Mouse (Mus musculus) E14TG2a.4 (cell line): Measurements from ENCODE around the gene Pycr2.

Source experiments
- H3K27me3 ChIP-seq: 2 replicates; pipeline ENCODE4 v1.6.1; 2014; ENCODE audit warnings: low read length, control low read depth; ENCODE audit not compliant: insufficient read depth
- H3K36me3 ChIP-seq: 2 replicates; pipeline ENCODE4 v1.6.1; 2014; ENCODE audit warnings: low read length, control low read depth; ENCODE audit not compliant: insufficient read depth
- H3K4me1 ChIP-seq: replicated peaks from 2 replicates; pipeline ENCODE4 v1.6.1; 2014; ENCODE audit warnings: low read depth, low read length, control low read depth
- H3K4me3 ChIP-seq: replicated peaks from 2 replicates; pipeline ENCODE4 v1.5.1; 2014; ENCODE audit warnings: mild to moderate bottlenecking, low read length
- H3K9me3 ChIP-seq: 2 replicates; pipeline ENCODE4 v1.6.1; 2014; ENCODE audit warnings: low read length, control low read depth
- CTCF ChIP-seq: conservative IDR thresholded peaks from 2 replicates; pipeline ENCODE4 v1.5.1; 2014; ENCODE audit warnings: low read length
- NANOG ChIP-seq: IDR thresholded peaks from 2 replicates; pipeline ENCODE4 v1.6.1; 2014; ENCODE audit warnings: borderline replicate concordance, low read length, mixed read lengths
- POU5F1 ChIP-seq: IDR thresholded peaks from 2 replicates; pipeline ENCODE4 v1.6.1; 2014; ENCODE audit warnings: low read length, borderline replicate concordance

Gene Pycr2

GRCm38 (mm10) chr1:180912792-180913191 lies 8.7 kb downstream of the Pycr2 start:
- peaks cover 81% of the 10 kb centered on the region for H3K4me1 ChIP-seq
- no peak for TF ChIP-seq POU5F1
- TF ChIP-seq NANOG: no peak
- TF ChIP-seq CTCF: no peak
- 0 out of 2 replicates have a peak overlapping the region, but pooled peaks have one; percentile 0 for H3K4me3 ChIP-seq
- no peaks in the 10 kb centered on the region for H3K9me3 ChIP-seq
- no peaks in the 10 kb centered on the region; the same call in 1 of the 2 replicates for H3K27me3 ChIP-seq
- peaks cover 16% of the 10 kb centered on the region for H3K36me3 ChIP-seq

DNA sequence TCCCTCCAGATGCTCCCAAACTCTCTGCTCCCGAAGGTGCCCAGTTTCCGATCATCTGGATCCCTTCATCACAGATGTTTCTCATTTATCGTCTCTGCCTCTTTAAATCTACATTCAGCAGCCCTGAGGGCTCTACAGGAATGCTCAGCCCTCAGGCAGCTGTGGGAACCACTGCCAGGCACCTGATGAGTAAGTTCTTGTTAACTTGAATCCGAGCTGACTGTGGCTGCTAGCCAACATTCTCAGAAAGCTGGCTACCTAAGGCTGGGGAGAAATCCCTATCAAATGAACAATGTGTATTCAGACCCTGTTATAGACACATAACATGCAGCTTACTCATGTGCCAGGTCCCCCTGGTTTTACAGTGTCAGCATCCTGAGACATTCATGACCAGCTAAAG lies 9.7 kb downstream of the Pycr2 start:
- H3K4me3 ChIP-seq: no peak overlapping the region
- TF ChIP-seq NANOG: no peak
- TF ChIP-seq CTCF: no peak
- no peak for TF ChIP-seq POU5F1
- peaks cover 6% of the 10 kb centered on the region for H3K36me3 ChIP-seq
- peaks cover 75% of the 10 kb centered on the region for H3K4me1 ChIP-seq
- H3K9me3 ChIP-seq: no peaks in the 10 kb centered on the region
- H3K27me3 ChIP-seq: no peaks in the 10 kb centered on the region; the same call in 1 of the 2 replicates

DNA sequence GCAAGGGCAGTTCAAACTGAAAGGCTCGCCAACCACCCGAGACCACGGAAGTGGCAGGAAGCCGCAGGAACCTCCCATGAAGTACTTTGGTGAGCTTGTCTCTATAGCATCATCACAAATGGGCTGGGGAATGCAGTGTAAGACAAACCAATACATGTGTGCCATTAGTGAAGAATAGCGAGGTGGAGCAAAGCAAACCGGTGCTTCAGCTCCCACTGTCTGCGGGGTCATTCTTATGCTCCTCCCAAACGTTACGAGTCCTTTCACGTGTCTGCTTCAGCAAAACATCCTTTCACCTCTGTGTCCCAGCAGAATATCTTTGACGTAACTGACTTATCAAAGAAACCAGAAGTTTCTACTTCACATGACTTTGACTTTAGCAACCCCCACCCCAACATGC lies 12.3 kb downstream of the Pycr2 start:
- H3K36me3 ChIP-seq: no peaks in the 10 kb centered on the region
- TF ChIP-seq NANOG (no peak), CTCF (no peak), POU5F1 (no peak)
- H3K4me3 ChIP-seq: no peak overlapping the region
- H3K27me3 ChIP-seq: no peaks in the 10 kb centered on the region; the same call in 1 of the 2 replicates
- H3K9me3 ChIP-seq: no peaks in the 10 kb centered on the region
- peaks cover 74% of the 10 kb centered on the region for H3K4me1 ChIP-seq

- no peaks in the 10 kb centered on the region for H3K9me3 ChIP-seq
- H3K27me3 ChIP-seq: no peaks in the 10 kb centered on the region; the same call in 1 of the 2 replicates
- TF ChIP-seq POU5F1 (no peak), CTCF (no peak), NANOG (no peak)
- H3K36me3 ChIP-seq: no peaks in the 10 kb centered on the region
- H3K4me3 ChIP-seq: no peak overlapping the region
- H3K4me1 ChIP-seq: peaks cover 74% of the 10 kb centered on the region
Observed at GRCm38 (mm10) chr1:180917053-180917452, 13.0 kb downstream of the Pycr2 start.

DNA sequence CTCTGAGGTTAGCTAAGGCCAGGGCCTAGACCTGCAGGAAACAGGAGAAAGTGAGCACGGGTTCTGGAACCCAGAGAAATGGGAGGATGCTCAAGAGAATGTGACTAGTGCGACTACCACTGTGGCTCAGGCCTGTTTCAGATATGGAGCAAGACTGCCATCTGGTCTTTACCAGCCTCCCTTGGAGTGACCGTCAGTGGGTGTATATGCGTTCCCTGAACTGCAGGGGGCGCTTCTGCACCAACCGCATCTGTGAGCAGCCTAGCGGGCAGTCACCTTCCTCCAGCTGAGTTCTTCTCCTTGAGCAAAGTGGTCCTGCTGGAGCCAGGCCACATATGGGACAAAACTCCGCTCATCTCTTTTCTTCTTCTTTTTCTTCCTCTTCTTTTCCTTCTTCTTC lies 15.6 kb downstream of the Pycr2 start:
- TF ChIP-seq NANOG (no peak), POU5F1 (no peak), CTCF (peak; percentile 95)
- H3K27me3 ChIP-seq: no peaks in the 10 kb centered on the region; the same call in 1 of the 2 replicates
- peaks cover 75% of the 10 kb centered on the region for H3K4me1 ChIP-seq
- no peaks in the 10 kb centered on the region for H3K36me3 ChIP-seq
- H3K9me3 ChIP-seq: no peaks in the 10 kb centered on the region
- no peak overlapping the region for H3K4me3 ChIP-seq

DNA sequence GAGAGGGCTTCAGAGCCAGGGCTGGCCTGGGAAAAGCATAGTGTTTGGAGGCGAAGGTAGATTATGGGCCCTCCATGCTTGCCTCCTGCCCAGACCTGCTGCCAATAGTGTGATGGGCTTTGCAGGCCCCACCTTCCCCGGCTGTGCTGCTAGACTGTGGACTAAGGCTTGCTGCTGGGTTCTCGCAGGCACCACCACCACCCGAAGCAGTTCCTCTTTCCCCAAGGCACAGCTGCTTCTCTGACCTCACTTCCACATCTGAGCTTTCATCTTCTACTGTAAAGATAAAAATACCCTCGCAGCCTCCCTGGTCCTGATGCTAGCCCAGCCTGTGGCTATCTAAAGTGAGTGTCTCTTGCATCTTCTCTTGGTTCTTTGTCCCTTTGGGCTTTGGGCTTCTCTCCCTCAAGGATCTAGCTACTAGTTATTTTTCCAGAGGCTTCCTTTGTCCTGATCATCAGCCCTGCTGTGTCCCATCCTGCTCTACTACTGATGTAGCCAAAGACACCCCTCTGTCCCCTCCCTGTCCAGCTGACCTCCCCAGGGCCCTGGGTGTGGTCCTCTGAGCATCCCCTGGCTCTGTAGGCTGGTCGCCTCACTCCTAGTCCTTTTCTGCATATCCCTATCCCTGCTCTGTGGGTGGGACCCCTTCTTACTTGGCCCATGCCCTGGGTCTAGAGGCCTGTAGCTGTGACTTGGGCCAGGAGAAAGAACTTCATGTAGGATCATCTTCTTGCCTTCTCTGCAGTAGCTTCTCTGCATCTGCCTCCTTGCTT lies 18.4 kb downstream of the Pycr2 start:
- Histone ChIP-seq H3K4me1 (peaks cover 85% of the 10 kb centered on the region), H3K36me3 (no peaks in the 10 kb centered on the region), H3K27me3 (no peaks in the 10 kb centered on the region), H3K9me3 (no peaks in the 10 kb centered on the region), H3K4me3 (peak overlapping the region; percentile 37)
- TF ChIP-seq NANOG: no peak
- no peak for TF ChIP-seq POU5F1
- no peak for TF ChIP-seq CTCF

DNA sequence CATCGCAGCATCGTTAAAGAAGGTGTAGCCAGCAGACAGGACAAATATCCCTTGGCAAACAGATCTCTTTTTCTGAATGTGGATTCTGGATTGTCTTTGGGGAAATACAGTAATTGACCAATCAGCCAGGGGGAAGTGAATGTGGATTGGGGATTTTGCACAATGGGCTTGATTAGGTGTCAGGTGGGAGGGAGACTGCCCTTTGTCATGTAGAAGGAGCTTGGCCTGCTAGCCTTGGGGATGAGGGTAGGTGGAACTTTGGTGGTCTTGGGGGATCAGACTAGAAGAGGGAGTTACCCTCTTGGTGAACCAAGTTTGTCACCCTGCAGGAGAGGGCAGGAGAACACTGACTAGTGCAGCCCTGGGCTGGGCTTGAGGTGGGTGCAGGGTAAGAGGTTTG lies 20.6 kb downstream of the Pycr2 start:
- Histone ChIP-seq H3K4me3 (peak overlapping the region; percentile 62), H3K27me3 (no peaks in the 10 kb centered on the region), H3K36me3 (no peaks in the 10 kb centered on the region), H3K4me1 (peaks cover 93% of the 10 kb centered on the region), H3K9me3 (no peaks in the 10 kb centered on the region)
- TF ChIP-seq POU5F1 (peak; percentile 94), NANOG (peak; percentile 99), CTCF (no peak)

GRCm38 (mm10) chr1:180926286-180926685 lies 22.2 kb downstream of the Pycr2 start:
- TF ChIP-seq POU5F1: no peak
- no peak for TF ChIP-seq NANOG
- no peak for TF ChIP-seq CTCF
- peak overlapping the region; percentile 48 for H3K4me3 ChIP-seq

More at GRCm38 (mm10) chr1:180926286-180926685, 22.2 kb downstream of the Pycr2 start:
- no peaks in the 10 kb centered on the region for H3K27me3 ChIP-seq
- H3K36me3 ChIP-seq: no peaks in the 10 kb centered on the region
- H3K9me3 ChIP-seq: no peaks in the 10 kb centered on the region
- peaks cover 88% of the 10 kb centered on the region for H3K4me1 ChIP-seq
